Mouse (Mus musculus) liver, embryonic 15.5 days (tissue): ENCODE measurements around the gene Il12rb2. TPM values are rescaled to one million over a fixed set of nuclear protein-coding genes. Genes with fewer than 3 reads are reported as not detected.

Experiments
- ATAC-seq: fragments of 200-750 bp; cut with Nextera tagmentation; 2 replicates; pipeline ENCODE4 v1.8.0; 2017; ENCODE audit warnings: moderate number of reproducible peaks, mild to moderate bottlenecking, moderate library complexity; ENCODE audit not compliant: insufficient read depth
- H3K27ac ChIP-seq: fragments of 300-500 bp; sonication (generic); replicated peaks from 2 replicates; pipeline ENCODE4 v1.5.1; 2015; ENCODE audit warnings: mild to moderate bottlenecking, inconsistent platforms
- H3K27me3 ChIP-seq: fragments of 300-500 bp; sonication (generic); 2 replicates; pipeline ENCODE4 v1.6.1; 2015; ENCODE audit warnings: mild to moderate bottlenecking, inconsistent platforms
- H3K36me3 ChIP-seq: fragments of 300-500 bp; sonication (generic); replicated peaks from 2 replicates; pipeline ENCODE4 v1.6.1; 2015; ENCODE audit warnings: moderate library complexity, mild to moderate bottlenecking, inconsistent platforms
- H3K4me1 ChIP-seq: fragments of 300-500 bp; sonication (generic); replicated peaks from 2 replicates; pipeline ENCODE4 v1.6.1; 2015; ENCODE audit warnings: inconsistent platforms
- H3K4me2 ChIP-seq: fragments of 300-500 bp; sonication (generic); 2 replicates; pipeline ENCODE4 v1.6.1; 2015; ENCODE audit warnings: moderate library complexity, mild to moderate bottlenecking, inconsistent platforms
- H3K4me3 ChIP-seq: fragments of 300-500 bp; sonication (generic); replicated peaks from 2 replicates; pipeline ENCODE4 v1.5.1; 2015; ENCODE audit warnings: mild to moderate bottlenecking, inconsistent platforms
- H3K9ac ChIP-seq: fragments of 300-500 bp; sonication (generic); 2 replicates; pipeline ENCODE4 v1.6.1; 2015; ENCODE audit warnings: moderate library complexity, mild to moderate bottlenecking, inconsistent platforms
- H3K9me3 ChIP-seq: fragments of 300-500 bp; sonication (generic); replicated peaks from 2 replicates; pipeline ENCODE4 v1.6.1; 2016; ENCODE audit warnings: inconsistent platforms
- WGBS: fragments of 180-500 bp; shearing (Covaris S2); methylation state at CpG from one replicate; pipeline ENCODE4 v1.1.7; 2015; ENCODE audit warnings: mixed read lengths; ENCODE audit not compliant: insufficient replicate concordance; 5-methylcytosine and 5-hydroxymethylcytosine counted together
- polyA plus RNA-seq: library from polyadenylated mRNA; unstranded; fragments of >200 nt; fragmentation: Nextera tagmentation; extraction: Ambion mirVana; gene quantifications from 2 replicates; pipeline ENCODE4 v1.2.1, GENCODE M21; 2015

Il12rb2 gene
- polyA plus RNA-seq, 1 experiment from 2014 or later, result 0.25 TPM

DNA sequence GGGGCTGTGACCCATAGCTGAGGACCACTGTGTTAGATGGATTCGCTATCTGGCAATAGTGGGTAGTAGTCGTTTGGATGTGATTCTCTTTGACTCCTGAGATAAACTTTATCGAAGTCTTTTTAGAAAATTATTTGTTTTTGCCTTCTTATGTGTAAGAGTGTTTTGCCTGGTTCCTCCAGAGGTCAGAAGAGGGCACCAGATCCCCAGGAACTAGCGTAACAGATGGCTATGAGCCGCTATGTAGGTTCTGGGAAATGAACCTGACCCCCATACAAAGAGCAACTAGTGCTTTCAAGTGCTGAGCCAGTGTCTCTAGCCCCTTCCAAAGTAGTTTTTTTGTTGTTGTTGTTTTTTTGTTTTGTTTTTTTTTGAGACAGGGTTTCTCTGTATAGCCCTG, 79.9 kb downstream of the Il12rb2 start:
- H3K27ac ChIP-seq, result no peak overlapping the region
- peaks cover 7% of the 10 kb centered on the region; the same call in 1 of the 2 replicates for H3K36me3 ChIP-seq
- ATAC-seq, result no peak
- WGBS, result 59% methylated on average over 5 of the region's 5 CpGs
- H3K9ac ChIP-seq, result no peak overlapping the region
- no peaks in the 10 kb centered on the region for H3K9me3 ChIP-seq
- no peak overlapping the region for H3K4me2 ChIP-seq
- no peaks in the 10 kb centered on the region for H3K27me3 ChIP-seq
- no peak overlapping the region for H3K4me3 ChIP-seq
- 0 out of 2 replicates have a peak, but pooled peaks cover 1% of the 10 kb centered on the region for H3K4me1 ChIP-seq

GRCm38 (mm10) chr6:67292042-67292623, 83.9 kb downstream of the Il12rb2 start:
- H3K27me3 ChIP-seq, result no peaks in the 10 kb centered on the region
- H3K36me3 ChIP-seq, result peaks cover 28% of the 10 kb centered on the region
- H3K4me1 ChIP-seq, result no peaks in the 10 kb centered on the region
- ATAC-seq, result no peak
- no peak overlapping the region for H3K4me2 ChIP-seq
- H3K4me3 ChIP-seq, result no peak overlapping the region
- 57% methylated on average over 5 of the region's 5 CpGs for WGBS
- H3K27ac ChIP-seq, result no peak overlapping the region
- no peaks in the 10 kb centered on the region for H3K9me3 ChIP-seq
- no peak overlapping the region for H3K9ac ChIP-seq

DNA sequence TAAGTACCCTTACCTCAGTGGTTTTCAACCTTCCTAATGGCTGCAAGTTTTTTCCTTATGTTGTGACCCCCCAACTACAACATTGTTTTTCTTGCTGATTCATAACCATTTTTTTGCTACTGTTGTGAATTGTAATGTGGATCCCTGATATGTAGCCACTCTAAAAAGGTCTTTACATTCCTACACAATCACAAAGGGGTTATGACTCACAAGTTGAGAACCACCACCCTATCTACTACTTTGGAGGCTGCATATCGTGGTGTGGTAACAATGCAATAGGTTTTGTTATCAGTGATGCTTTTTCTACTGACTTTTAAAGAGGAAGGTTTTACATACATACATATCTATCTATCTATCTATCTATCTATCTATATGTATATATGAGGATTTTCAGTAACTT, 93.1 kb downstream of the Il12rb2 start:
- Histone ChIP-seq H3K36me3 (peaks cover 66% of the 10 kb centered on the region), H3K27me3 (no peaks in the 10 kb centered on the region), H3K4me1 (peaks cover 9% of the 10 kb centered on the region; the same call in 1 of the 2 replicates), H3K27ac (no peak overlapping the region), H3K4me2 (no peak overlapping the region), H3K9me3 (no peaks in the 10 kb centered on the region), H3K9ac (no peak overlapping the region), H3K4me3 (no peak overlapping the region)
- ATAC-seq, result no peak
- 60% methylated on average over 1 of the region's 1 CpGs for WGBS

DNA sequence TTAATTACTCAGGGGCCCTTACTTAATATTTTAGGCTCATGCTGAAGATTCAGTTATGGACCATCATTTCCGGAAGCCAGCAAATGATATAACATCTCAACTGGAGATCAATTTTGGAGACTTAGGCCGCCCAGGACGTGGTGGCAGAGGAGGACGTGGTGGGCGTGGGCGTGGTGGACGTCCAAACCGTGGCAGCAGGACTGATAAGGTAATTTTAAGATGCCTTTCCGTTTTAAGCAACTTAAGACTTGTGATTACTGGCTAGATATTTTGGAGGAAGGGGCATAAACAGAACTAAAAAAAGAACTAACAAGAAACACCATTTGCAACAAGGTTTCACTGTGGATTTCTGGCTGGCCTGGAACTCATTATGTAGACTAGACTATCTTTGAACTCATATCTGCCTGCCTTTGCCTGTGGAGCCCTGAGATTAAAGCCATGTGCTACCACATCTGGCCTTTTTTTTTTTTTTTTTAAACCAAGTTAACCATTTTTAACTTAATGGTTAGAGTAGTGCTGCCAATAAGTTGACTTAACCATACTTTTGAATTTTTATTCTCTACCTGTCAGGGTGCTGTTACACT, 94.3 kb downstream of the Il12rb2 start:
- ATAC-seq, result peak; percentile 47; the same call in 1 of the 2 replicates
- H3K27me3 ChIP-seq, result no peaks in the 10 kb centered on the region
- peaks cover 68% of the 10 kb centered on the region for H3K36me3 ChIP-seq
- H3K4me3 ChIP-seq, result no peak overlapping the region
- H3K27ac ChIP-seq, result no peak overlapping the region
- no peak overlapping the region for H3K9ac ChIP-seq
- peaks cover 9% of the 10 kb centered on the region; the same call in 1 of the 2 replicates for H3K4me1 ChIP-seq
- WGBS, result 22% methylated on average over 9 of the region's 9 CpGs
- H3K9me3 ChIP-seq, result no peaks in the 10 kb centered on the region
- H3K4me2 ChIP-seq, result no peak overlapping the region

DNA sequence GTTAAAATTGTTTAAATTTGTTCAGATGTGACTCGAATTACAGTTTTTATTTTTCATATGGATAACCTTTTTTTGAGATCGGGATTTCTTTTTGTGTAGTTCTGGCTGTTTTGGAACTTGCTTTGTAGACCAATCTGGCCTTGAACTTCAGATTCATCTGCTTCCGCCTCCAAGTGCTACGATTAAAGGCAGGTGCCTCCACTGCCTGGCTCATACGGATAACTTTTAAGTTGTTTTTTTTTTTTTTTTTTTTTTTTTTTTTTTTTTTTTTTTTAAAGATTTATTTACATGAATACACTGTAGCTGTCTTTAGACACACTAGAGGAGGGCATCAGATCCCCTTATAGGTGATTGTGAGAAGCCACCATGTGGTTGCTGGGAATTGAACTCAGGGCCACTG, 98.0 kb downstream of the Il12rb2 start:
- peaks cover 72% of the 10 kb centered on the region for H3K36me3 ChIP-seq
- H3K27me3 ChIP-seq, result no peaks in the 10 kb centered on the region
- H3K9me3 ChIP-seq, result no peaks in the 10 kb centered on the region
- H3K4me3 ChIP-seq, result no peak overlapping the region
- no peak overlapping the region for H3K9ac ChIP-seq
- ATAC-seq, result no peak
- H3K27ac ChIP-seq, result no peak overlapping the region
- no peak overlapping the region for H3K4me2 ChIP-seq
- WGBS, result 75% methylated on average over 5 of the region's 5 CpGs
- H3K4me1 ChIP-seq, result peaks cover 14% of the 10 kb centered on the region

GRCm38 (mm10) chr6:67269459-67269858, 106.5 kb downstream of the Il12rb2 start:
- no peak for ATAC-seq
- 2% methylated on average over 2 of the region's 2 CpGs for WGBS
- Histone ChIP-seq H3K27me3 (no peaks in the 10 kb centered on the region), H3K9ac (peak overlapping the region; percentile 38; the same call in 1 of the 2 replicates), H3K4me1 (peaks cover 35% of the 10 kb centered on the region), H3K4me2 (peak overlapping the region; percentile 77), H3K36me3 (peaks cover 28% of the 10 kb centered on the region), H3K27ac (no peak overlapping the region), H3K4me3 (peak overlapping the region; percentile 99), H3K9me3 (no peaks in the 10 kb centered on the region)

DNA sequence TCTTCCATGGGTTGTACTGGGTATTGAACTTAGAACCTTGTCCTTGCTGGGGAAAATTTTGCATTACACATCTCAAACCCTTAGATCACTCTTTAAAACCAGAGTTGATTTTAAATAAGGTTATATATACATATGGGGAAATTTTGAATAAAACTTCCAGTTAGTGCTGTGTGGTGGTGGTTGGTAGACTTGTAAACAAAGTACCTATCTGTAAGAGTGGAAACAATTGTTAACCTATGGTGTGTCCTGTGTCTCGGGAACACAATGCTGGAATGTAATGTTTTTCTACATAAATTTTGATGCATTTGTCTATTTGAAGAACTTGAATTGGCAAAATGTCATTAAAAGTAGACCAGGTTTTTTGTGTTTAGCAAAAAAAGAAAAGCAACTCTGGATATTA, 107.0 kb downstream of the Il12rb2 start:
- H3K9ac ChIP-seq, result peak overlapping the region; percentile 38; the same call in 1 of the 2 replicates
- H3K27me3 ChIP-seq, result no peaks in the 10 kb centered on the region
- H3K9me3 ChIP-seq, result no peaks in the 10 kb centered on the region
- WGBS, result 2% methylated on average over 1 of the region's 1 CpGs
- H3K27ac ChIP-seq, result no peak overlapping the region
- ATAC-seq, result no peak
- peaks cover 23% of the 10 kb centered on the region for H3K36me3 ChIP-seq
- peak overlapping the region; percentile 99 for H3K4me3 ChIP-seq
- H3K4me2 ChIP-seq, result peak overlapping the region; percentile 77
- peaks cover 35% of the 10 kb centered on the region for H3K4me1 ChIP-seq

DNA sequence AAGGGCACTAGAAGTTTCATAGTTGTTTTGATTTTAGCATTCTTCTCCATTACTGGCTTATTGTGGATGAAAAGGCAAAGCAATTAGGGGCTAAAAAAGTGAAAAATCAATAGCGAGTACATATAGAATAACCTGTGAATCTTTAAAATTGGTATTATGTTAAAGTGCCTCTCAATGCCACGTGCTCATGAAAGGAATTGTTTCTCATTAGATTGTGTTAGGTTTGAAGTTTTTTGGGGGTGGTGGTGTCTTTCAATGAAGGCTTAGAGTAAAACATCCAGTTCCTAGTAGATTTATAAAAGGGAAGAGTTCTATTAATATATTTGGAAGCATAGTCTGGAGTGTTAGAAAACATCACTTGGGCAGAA, 107.8 kb downstream of the Il12rb2 start:
- H3K27ac ChIP-seq, result peak overlapping the region; percentile 86; the same call in 1 of the 2 replicates

DNA sequence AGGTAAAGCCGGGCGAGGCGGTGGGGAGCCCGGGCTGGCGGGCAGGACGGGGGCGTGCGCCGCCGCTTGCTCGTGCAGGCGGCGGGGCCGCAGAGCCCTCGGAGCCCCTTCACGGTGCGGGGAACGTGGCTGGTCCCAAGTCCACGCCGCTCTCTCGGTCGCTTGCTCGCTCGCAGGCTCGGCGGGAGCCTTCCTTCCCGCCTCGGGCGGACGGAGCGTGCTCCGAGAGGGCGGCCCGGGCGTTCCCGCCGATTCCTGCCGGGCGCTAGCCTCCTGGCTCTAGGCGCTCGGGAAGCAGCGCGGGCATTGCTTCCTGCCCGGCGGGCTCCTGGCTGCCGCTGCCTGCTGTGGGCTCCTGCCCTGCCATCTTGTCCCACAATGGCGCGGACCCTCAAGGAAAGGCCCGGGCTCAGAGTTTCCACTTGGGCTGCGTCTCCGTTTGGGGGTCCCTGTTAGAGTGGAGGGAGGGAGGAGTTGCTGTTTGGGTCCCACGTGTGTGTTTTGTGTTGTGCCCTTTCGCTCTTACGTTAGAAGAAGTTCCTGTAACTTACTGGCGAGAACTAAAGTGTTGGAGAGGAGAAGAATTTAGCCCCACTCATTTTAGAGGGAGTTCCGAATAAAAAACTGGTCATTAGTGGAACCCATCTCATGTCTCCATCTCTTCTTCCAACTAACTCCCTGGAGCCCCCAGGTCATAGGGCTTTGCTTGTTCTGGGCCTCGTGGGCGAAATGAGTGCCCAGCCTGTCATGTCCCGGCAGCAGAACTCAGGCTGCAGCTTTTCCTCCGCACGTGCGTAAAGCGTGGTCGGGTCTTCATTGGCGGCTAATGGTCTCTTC, 108.4 kb downstream of the Il12rb2 start:
- H3K36me3 ChIP-seq, result peaks cover 12% of the 10 kb centered on the region
- peak overlapping the region; percentile 96 for H3K9ac ChIP-seq
- peak overlapping the region; percentile 86 for H3K27ac ChIP-seq
- peak overlapping the region; percentile 99 for H3K4me3 ChIP-seq
- no peaks in the 10 kb centered on the region for H3K27me3 ChIP-seq
- no peaks in the 10 kb centered on the region for H3K9me3 ChIP-seq
- H3K4me1 ChIP-seq, result peaks cover 35% of the 10 kb centered on the region
- H3K4me2 ChIP-seq, result peak overlapping the region; percentile 77
- peak; percentile 14 for ATAC-seq
- WGBS, result under 1% methylated on average over 64 of the region's 65 CpGs

More for the DNA sequence above, 107.8 kb downstream of the Il12rb2 start:
- 0% methylated on average over 2 of the region's 2 CpGs for WGBS
- no peak for ATAC-seq
- Histone ChIP-seq H3K9me3 (no peaks in the 10 kb centered on the region), H3K4me3 (peak overlapping the region; percentile 99), H3K4me2 (peak overlapping the region; percentile 77), H3K36me3 (peaks cover 17% of the 10 kb centered on the region), H3K27me3 (no peaks in the 10 kb centered on the region), H3K9ac (peak overlapping the region; percentile 96), H3K4me1 (peaks cover 35% of the 10 kb centered on the region)

DNA sequence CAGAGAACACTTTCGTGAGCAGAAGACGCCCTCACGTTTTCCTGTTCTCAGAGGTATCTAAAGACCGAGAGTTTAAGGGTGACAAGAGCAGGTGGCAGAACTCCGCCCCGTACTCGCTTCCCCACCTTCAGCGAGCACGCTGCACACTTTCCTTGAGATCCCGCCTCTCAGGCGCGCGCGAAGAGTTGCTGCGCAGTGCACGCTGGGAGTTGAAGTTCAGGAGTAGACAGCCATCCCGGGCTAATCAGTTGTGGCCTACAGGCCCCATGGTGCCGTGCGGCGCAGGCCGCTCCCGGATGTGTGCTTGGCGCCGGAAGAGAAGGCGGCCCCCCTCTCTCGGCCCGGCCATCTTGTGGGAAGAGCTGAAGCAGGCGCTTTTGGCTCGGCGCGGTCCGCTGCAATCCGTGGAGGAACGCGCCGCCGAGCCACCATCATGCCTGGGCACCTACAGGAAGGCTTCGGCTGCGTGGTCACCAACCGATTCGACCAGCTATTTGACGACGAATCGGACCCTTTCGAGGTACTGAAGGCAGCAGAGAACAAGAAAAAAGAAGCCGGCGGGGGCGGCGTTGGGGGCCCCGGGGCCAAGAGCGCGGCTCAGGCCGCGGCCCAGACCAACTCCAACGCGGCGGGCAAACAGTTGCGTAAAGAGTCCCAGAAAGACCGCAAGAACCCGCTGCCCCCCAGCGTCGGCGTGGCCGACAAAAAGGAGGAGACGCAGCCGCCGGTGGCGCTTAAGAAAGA, 109.2 kb downstream of the Il12rb2 start:
- Histone ChIP-seq H3K27ac (peak overlapping the region; percentile 86), H3K4me3 (peak overlapping the region; percentile 99), H3K27me3 (no peaks in the 10 kb centered on the region), H3K4me2 (peak overlapping the region; percentile 87), H3K9ac (peak overlapping the region; percentile 96), H3K36me3 (peaks cover 5% of the 10 kb centered on the region), H3K4me1 (peaks cover 35% of the 10 kb centered on the region), H3K9me3 (no peaks in the 10 kb centered on the region)
- under 1% methylated on average over 68 of the region's 68 CpGs for WGBS
- ATAC-seq, result peak; percentile 99
